Mouse (Mus musculus) lung, postnatal 0 days (tissue): Measurements from ENCODE around the gene Prr14l. TPM values are rescaled to one million over a fixed set of nuclear protein-coding genes. Genes with fewer than 3 reads are reported as not detected.
"Not testable (repeated sequence)": the region's sequence is repeated elsewhere in the genome, so short reads cannot be mapped to it uniquely, and the experiment has no call there.

ENCODE experiments used
- ATAC-seq: fragments of 200-750 bp; cut with Nextera tagmentation; 2 replicates; pipeline ENCODE4 v1.8.0; 2017; ENCODE audit warnings: moderate library complexity
- DNase-seq: peaks from one replicate; pipeline ENCODE4 v3.0.0-alpha.2; 2016; ENCODE audit warnings: low spot score
- H3K27ac ChIP-seq: fragments of 300-500 bp; sonication (generic); 2 replicates; pipeline ENCODE4 v1.5.1; 2014; ENCODE audit warnings: antibody characterized with exemption, mild to moderate bottlenecking, low read length, mixed read lengths
- H3K27me3 ChIP-seq: fragments of 300-500 bp; sonication (generic); replicated peaks from 2 replicates; pipeline ENCODE4 v1.6.1; 2014; ENCODE audit warnings: low read length, mixed read lengths; ENCODE audit not compliant: insufficient read depth
- H3K36me3 ChIP-seq: fragments of 300-500 bp; sonication (generic); 2 replicates; pipeline ENCODE4 v1.6.1; 2014; ENCODE audit warnings: low read length, mixed read lengths; ENCODE audit not compliant: insufficient read depth
- H3K4me1 ChIP-seq: fragments of 300-500 bp; sonication (generic); 2 replicates; pipeline ENCODE4 v1.6.1; 2014; ENCODE audit warnings: antibody characterized with exemption, low read depth, low read length, mixed read lengths; ENCODE audit not compliant: insufficient read depth
- H3K4me2 ChIP-seq: fragments of 300-500 bp; sonication (generic); replicated peaks from 2 replicates; pipeline ENCODE4 v1.6.1; 2014; ENCODE audit warnings: low read depth, mild to moderate bottlenecking, low read length, moderate library complexity, mixed read lengths
- H3K4me3 ChIP-seq: fragments of 300-500 bp; sonication (generic); 2 replicates; pipeline ENCODE4 v1.5.1; 2014; ENCODE audit warnings: low read depth, low read length
- H3K9ac ChIP-seq: fragments of 300-500 bp; sonication (generic); replicated peaks from 2 replicates; pipeline ENCODE4 v1.6.1; 2014; ENCODE audit warnings: low read depth, mild to moderate bottlenecking
- H3K9me3 ChIP-seq: fragments of 300-500 bp; sonication (generic); 2 replicates; pipeline ENCODE4 v1.6.1; 2016; ENCODE audit warnings: low read length, mixed read lengths
- CTCF ChIP-seq: IDR thresholded peaks from 2 replicates; pipeline ENCODE4 v1.5.1; 2016; ENCODE audit warnings: antibody characterized with exemption, mild to moderate bottlenecking
- EP300 ChIP-seq: IDR thresholded peaks from 2 replicates; pipeline ENCODE4 v1.6.1; 2016; ENCODE audit warnings: antibody characterized with exemption, mild to moderate bottlenecking, control low read depth
- WGBS: fragments of 180-500 bp; shearing (Covaris S2); extraction: QIAGEN DNeasy Blood & Tissue Kit; methylation state at CpG from one replicate; pipeline ENCODE4 v1.1.7; 2014; 5-methylcytosine and 5-hydroxymethylcytosine counted together
- polyA plus RNA-seq: library from polyadenylated mRNA; unstranded; fragments of >200 nt; fragmentation: Nextera tagmentation; extraction: Ambion mirVana; gene quantifications from 2 replicates; pipeline ENCODE4 v1.2.1, GENCODE M21; 2015

Prr14l gene
- polyA plus RNA-seq, 1 experiment from 2014 or later = 5.2 TPM

DNA sequence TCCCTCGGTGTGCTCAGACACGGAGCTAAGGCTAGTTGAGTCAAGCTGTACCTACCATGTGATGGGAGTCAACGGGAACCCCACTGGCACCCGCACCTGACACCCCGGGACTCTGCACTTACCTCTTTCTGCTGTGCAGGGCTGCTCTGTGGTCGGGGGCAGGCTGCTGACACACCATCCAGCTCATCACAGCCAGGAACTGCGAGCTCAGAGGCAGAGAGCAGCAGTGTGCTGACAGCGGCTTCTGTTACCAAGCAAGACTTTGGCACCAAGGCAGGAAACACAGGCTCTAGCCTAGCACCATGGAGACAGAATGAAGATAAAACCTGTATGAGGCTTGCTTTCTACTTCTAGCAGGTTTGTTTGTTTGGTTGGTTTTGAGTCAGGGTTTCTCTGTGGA is 33.6 kb downstream of the Prr14l start:
- Histone ChIP-seq H3K27ac (no peak overlapping the region), H3K9ac (no peak overlapping the region), H3K4me2 (no peak overlapping the region), H3K27me3 (no peaks in the 10 kb centered on the region), H3K4me1 (no peaks in the 10 kb centered on the region), H3K4me3 (no peak overlapping the region), H3K9me3 (no peaks in the 10 kb centered on the region), H3K36me3 (peaks cover 17% of the 10 kb centered on the region; the same call in 1 of the 2 replicates)
- no peak for DNase-seq
- TF ChIP-seq CTCF (no peak), EP300 (no peak)
- WGBS = 91% methylated on average over 8 of the region's 8 CpGs
- no peak for ATAC-seq

DNA sequence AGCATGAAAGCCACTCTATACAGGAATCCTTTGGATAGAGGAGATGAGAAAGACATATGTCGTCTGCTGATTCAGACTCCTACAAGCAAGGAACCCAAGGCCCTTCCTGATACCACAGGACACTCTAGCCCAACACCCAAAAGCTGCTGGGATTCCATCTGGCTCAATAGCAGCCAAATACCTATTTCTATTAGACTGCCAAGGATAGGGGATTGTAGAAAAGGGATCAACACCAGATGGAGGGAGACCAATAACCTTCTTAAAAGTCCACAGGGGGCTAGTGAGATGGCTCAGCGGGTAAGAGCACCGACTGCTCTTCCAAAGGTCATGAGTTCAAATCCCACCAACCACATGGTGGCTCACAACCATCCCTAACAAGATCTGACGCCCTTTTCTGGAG is 38.7 kb downstream of the Prr14l start:
- TF ChIP-seq EP300 (no peak), CTCF (no peak)
- Histone ChIP-seq H3K9ac (no peak overlapping the region), H3K36me3 (peaks cover 21% of the 10 kb centered on the region), H3K4me2 (no peak overlapping the region), H3K27me3 (no peaks in the 10 kb centered on the region), H3K27ac (no peak overlapping the region), H3K4me3 (no peak overlapping the region), H3K9me3 (no peaks in the 10 kb centered on the region), H3K4me1 (no peaks in the 10 kb centered on the region)
- DNase-seq (no peak), ATAC-seq (no peak)
- 96% methylated on average over 4 of the region's 4 CpGs for WGBS

DNA sequence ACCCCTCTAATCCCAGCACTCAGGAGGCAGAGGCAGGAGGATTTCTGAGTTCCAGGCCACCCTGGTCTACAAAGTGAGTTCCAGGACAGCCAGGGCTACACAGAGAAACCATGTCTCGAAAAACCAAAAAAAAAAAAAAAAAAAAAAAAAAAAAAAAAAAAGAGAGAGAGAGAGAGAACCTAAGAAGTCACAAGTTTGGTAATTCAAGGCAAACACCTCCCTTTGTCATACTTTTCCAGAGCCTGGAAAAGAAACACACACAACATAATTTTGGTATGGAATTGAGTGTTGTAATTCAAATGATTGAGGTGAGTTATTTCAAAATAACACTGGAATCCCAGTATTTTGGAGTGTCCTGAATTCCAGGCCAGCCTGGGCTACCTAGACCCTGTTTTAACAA is 67.6 kb downstream of the Prr14l start:
- H3K27ac ChIP-seq, DNase-seq, H3K36me3 ChIP-seq, H3K9ac ChIP-seq, H3K4me2 ChIP-seq, H3K27me3 ChIP-seq, H3K4me3 ChIP-seq, H3K9me3 ChIP-seq, H3K4me1 ChIP-seq, ATAC-seq: not testable (repeated sequence)
- 80% methylated on average over 1 of the region's 1 CpGs for WGBS

DNA sequence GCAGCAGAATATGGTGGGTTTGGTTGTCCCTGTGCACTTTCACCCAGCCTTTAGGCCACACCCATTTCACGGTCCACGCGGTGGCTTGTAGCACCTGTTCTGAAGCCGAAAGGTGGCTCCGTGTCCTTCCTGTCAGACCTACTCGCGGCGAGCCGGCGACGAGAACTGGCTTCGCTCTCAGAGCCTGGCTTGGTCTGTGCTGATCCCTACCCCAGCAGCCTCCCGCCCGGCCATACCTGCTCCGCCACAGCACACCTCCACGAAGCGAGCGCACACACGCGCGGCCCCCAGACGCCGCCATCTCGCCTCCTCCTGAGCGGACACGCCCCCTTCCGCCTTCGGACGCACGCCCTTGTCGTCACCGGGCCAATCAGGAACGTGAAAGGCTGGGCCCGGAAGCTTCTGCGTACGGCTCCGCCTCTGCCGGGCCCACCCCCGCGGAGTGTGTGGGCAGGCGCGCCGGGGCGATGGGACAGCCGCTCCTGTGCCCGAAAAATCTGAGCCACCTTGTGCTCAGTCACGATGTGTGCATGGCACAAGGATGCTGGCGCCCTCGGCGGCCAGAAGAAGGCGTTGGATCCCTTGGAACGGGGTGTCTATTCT is 68.6 kb downstream of the Prr14l start, which contains the start of gene Pisd:
Gene Pisd (minus strand): TSS at position 334 of the 603 bp plus-strand sequence.
- Histone ChIP-seq H3K4me2 (peak within 1 kb of the TSS; percentile 86), H3K27ac (peak within 1 kb of the TSS; percentile 38; the same call in 1 of the 2 replicates), H3K36me3 (no peaks in the 10 kb centered on the region), H3K9ac (peak within 1 kb of the TSS; percentile 46), H3K4me1 (peaks cover 3% of the 10 kb centered on the region; the same call in 1 of the 2 replicates), H3K27me3 (no peaks in the 10 kb centered on the region), H3K9me3 (no peaks in the 10 kb centered on the region), H3K4me3 (peak within 1 kb of the TSS; percentile 87)
- TF ChIP-seq CTCF (peak; percentile 61), EP300 (no peak)
- WGBS = under 1% methylated on average over 52 of the region's 52 CpGs
- ATAC-seq (peak; percentile 100), DNase-seq (peak; percentile 97)

DNA sequence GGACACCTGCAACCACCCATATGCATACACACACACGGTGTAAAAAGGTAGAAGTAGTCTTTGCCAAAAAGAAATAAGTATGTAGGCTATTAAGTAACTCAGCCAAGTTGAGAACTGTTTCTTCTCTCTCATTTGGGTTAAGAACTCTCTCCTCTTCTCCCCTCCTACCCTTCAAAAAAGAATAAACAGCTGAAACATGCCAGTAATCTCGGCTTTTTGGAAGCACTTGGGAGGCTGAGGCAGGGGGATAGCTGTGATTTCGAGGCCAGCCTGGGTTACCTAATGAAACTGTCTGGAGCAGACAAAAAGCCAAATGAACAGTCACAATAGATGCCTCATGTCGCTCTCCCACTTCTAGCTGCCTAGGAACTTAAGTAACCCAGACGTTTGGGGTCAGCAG is 69.3 kb downstream of the Prr14l start:
- no peak for DNase-seq
- no peaks in the 10 kb centered on the region for H3K9me3 ChIP-seq
- WGBS = 18% methylated on average over 5 of the region's 5 CpGs
- H3K9ac ChIP-seq = peak overlapping the region; percentile 46
- H3K36me3 ChIP-seq = no peaks in the 10 kb centered on the region
- H3K27me3 ChIP-seq = no peaks in the 10 kb centered on the region
- H3K4me3 ChIP-seq = peak overlapping the region; percentile 87
- no peak; the same call in 1 of the 2 replicates for ATAC-seq
- H3K4me1 ChIP-seq = peaks cover 3% of the 10 kb centered on the region; the same call in 1 of the 2 replicates
- H3K27ac ChIP-seq = peak overlapping the region; percentile 38; the same call in 1 of the 2 replicates
- TF ChIP-seq EP300 (no peak), CTCF (no peak)
- peak overlapping the region; percentile 86 for H3K4me2 ChIP-seq

DNA sequence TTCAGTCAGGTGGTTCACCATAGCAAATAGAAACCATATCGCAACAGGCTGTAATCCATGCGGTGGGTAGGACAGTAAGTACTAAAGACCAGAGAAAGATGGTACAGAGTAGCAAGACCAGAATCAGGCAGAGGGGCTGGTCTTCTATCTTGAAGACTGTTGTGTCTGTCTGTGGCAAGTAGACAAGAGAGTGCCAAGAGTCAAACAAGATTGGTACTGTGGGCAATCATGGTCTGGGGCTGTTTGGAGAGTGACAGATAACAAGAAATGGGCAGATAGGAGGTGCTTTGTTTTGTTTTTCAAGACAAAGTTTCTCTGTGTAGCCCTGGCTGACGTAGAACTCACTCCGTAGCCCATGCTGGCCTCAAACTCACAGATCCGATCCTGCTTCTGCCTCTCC is 72.5 kb downstream of the Prr14l start:
- 95% methylated on average over 5 of the region's 5 CpGs for WGBS
- no peak overlapping the region for H3K4me2 ChIP-seq
- H3K9ac ChIP-seq = no peak overlapping the region
- peaks cover 3% of the 10 kb centered on the region; the same call in 1 of the 2 replicates for H3K4me1 ChIP-seq
- no peak for TF ChIP-seq EP300
- no peak for TF ChIP-seq CTCF
- H3K27ac ChIP-seq = no peak overlapping the region
- no peak overlapping the region for H3K4me3 ChIP-seq
- no peaks in the 10 kb centered on the region for H3K27me3 ChIP-seq
- DNase-seq (no peak), ATAC-seq (no peak)
- H3K36me3 ChIP-seq = no peaks in the 10 kb centered on the region
- no peaks in the 10 kb centered on the region for H3K9me3 ChIP-seq
